Mouse (Mus musculus): Measurements from ENCODE around the gene Slc22a23. TPM values are rescaled to one million over a fixed set of nuclear protein-coding genes. Genes with fewer than 3 reads are reported as not detected.
A peak's percentile ranks its signal among the peaks of the same experiment; 100 is the strongest.

Slc22a23 gene
- polyA plus RNA-seq, 1 experiment from 2014 or later, result 5.5 TPM

DNA sequence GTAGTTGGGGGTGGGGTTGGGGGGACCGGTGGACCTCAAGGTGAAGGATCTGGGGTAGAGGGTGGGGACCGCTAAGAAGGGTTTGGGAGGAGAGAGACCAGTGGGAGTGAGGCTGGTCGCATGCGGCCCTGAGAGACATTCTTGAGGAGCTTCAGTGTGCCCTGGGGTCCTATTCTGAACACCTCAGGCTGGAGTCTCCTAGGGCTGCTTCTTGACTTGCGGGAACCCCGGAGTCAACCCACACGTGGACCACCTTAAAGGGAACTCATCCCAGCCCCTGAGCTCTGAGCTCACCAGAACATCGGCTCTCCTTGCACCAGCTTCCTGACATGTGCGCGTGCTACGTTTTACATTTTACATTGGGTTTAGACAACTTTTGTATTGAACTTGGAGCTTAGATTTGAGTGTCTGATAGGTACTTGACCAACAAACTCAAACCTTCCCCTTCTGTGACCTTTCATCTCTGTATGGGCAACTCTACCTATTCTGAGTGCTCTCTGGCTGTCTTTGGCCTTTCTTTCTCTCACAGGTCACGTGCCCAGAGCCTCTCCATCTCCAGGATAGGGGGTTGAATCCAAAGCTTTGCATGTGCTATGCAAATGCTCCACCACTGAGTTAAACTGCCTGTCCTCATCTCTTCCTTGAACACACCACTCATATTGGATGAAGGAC is 181.5 kb downstream of the Slc22a23 start:
- 40% methylated on average over 12 of the region's 12 CpGs for WGBS
- Histone ChIP-seq H3K4me1 (peaks cover 12% of the 10 kb centered on the region), H3K9ac (peak overlapping the region; percentile 68), H3K36me3 (peaks cover 7% of the 10 kb centered on the region), H3K4me2 (replicated peaks) (peak overlapping the region; percentile 62), H3K27ac (peak overlapping the region; percentile 92), H3K27me3 (no peaks in the 10 kb centered on the region), H3K4me3 (peak overlapping the region; percentile 75), H3K9me3 (no peaks in the 10 kb centered on the region)
- peak; percentile 76 for ATAC-seq (ENCODE audit: insufficient number of reproducible peaks, insufficient read depth, low FRiP score, low TSS enrichment)

DNA sequence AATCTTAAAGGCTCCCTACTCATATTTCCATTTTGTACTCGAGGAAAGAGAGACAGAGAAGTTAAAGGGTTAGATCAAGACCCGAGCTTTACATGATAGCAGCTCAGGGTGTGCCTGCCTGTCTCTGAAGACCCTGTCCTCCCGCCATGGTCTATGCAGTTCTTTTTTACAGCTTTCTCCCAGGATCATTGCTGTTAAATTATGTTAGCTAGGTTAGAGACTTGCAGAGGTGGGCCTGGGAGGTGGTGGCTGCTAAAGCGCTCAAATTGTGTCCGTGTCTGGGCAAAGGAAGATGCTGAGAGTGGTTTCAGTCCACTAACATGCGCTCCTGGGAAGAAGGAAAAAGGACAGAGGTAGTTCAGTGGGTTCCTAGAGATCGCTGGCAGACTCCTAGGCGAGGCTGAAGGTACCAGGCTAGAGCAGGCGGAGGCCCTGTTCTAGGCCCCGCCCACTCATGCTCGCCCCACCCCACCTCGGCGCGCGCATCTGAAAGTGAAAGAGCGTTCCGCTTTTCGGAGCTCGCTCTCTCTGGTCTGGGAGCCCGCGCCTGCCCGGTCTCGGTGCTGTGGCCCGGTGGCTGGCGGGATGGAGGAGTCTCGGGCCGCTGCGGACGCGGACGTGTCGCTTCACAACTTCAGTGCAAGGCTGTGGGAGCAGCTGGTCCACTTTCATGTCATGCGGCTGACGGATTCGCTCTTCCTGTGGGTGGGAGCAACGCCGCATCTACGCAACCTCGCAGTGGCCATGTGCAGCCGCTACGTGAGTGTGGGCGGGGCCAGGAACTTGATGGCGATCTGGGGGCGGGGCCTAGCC is 182.3 kb downstream of the Slc22a23 start, which contains the start of gene Psmg4:
TSS of gene Psmg4 (plus strand) at position 474 of the 813 bp plus-strand sequence.
- 3% methylated on average over 44 of the region's 44 CpGs for WGBS
- peak; percentile 90 for ATAC-seq (ENCODE audit: insufficient number of reproducible peaks, insufficient read depth, low FRiP score, low TSS enrichment)
- Histone ChIP-seq H3K27ac (peak within 1 kb of the TSS; percentile 92), H3K4me2 (replicated peaks) (peak within 1 kb of the TSS; percentile 62), H3K4me3 (peak within 1 kb of the TSS; percentile 75), H3K27me3 (no peaks in the 10 kb centered on the region), H3K9ac (peak within 1 kb of the TSS; percentile 68), H3K9me3 (no peaks in the 10 kb centered on the region), H3K36me3 (peaks cover 7% of the 10 kb centered on the region), H3K4me1 (peaks cover 12% of the 10 kb centered on the region)

DNA sequence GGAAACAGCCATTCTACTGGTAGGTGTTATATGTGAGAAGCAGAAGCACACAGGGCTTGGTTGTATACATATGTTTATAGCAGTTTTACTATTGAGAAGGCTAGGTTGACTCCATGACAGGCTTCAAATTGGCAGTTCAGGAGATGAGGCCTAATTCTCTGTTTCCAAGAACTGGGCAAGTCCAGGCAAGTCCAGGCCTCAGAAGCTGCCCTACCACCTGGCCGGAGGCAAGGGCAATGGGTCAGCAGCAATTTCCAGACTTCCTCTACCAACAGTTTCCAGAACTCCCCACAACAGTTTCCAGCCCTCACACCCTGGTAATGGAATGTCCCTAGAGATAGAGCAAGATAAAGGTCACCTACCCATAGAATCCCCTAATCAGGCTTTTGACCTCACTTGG is 185.1 kb downstream of the Slc22a23 start:
- Histone ChIP-seq H3K4me2 (replicated peaks) (no peak overlapping the region), H3K36me3 (no peaks in the 10 kb centered on the region), H3K9me3 (no peaks in the 10 kb centered on the region), H3K27me3 (no peaks in the 10 kb centered on the region), H3K27ac (no peak overlapping the region), H3K9ac (no peak overlapping the region), H3K4me3 (no peak overlapping the region), H3K4me1 (peaks cover 12% of the 10 kb centered on the region)
- no peak for ATAC-seq (ENCODE audit: insufficient number of reproducible peaks, insufficient read depth, low FRiP score, low TSS enrichment)
- WGBS, result 64% methylated on average over 1 of the region's 1 CpGs

DNA sequence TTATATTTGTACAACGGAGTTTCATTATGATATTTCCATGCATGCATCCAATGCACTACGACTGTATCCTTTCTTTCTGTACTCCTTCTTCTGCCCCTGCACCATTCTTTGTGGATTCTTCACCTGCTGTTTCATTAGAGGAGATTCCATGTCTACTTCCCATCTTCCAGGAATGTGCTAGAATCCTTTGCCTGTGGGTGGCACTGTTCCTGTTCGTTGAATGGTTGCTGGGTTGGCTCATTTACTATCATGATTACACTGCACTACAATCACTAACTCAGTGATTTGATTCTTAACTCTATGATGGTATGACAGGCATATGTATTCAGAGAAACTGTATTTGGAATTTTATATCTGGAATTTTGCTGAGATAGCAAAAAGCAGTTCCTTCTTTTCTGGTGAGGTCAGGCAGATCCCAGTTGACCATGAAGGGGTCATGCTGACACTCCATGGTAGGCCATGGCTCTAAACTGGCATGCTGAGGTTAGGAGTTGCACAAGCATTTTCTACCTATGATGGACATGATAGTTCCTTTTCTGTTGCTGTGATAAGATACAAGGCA is 187.3 kb downstream of the Slc22a23 start:
- Histone ChIP-seq H3K4me1 (peaks cover 8% of the 10 kb centered on the region), H3K4me2 (replicated peaks) (no peak overlapping the region), H3K9ac (no peak overlapping the region), H3K36me3 (no peaks in the 10 kb centered on the region), H3K27ac (no peak overlapping the region), H3K4me3 (no peak overlapping the region), H3K27me3 (no peaks in the 10 kb centered on the region), H3K9me3 (no peaks in the 10 kb centered on the region)
- 93% methylated on average over 3 of the region's 3 CpGs for WGBS
- no peak for ATAC-seq (ENCODE audit: insufficient number of reproducible peaks, insufficient read depth, low FRiP score, low TSS enrichment)

DNA sequence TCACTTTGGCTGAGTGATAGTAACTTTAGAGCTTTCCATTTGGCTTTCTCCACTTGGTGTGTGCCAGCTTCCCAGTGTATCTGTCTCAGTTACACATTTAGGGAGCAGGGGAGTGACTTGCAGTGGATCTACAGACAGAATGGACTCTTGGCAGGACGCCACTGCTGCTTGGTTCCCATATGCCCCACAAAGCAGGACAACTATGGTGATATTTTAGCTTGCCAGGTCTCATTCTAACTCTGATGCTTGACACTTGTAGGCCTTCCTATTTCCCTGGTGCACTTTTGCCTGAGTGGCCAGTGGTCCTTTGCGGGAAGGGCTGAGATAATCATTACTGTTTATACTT is 188.2 kb downstream of the Slc22a23 start:
- H3K9ac ChIP-seq, result no peak overlapping the region
- H3K36me3 ChIP-seq, result no peaks in the 10 kb centered on the region
- H3K4me1 ChIP-seq, result peaks cover 3% of the 10 kb centered on the region; the same call in 1 of the 2 replicates
- H3K9me3 ChIP-seq, result no peaks in the 10 kb centered on the region
- no peaks in the 10 kb centered on the region for H3K27me3 ChIP-seq
- H3K4me3 ChIP-seq, result no peak overlapping the region
- no peak for ATAC-seq (ENCODE audit: insufficient number of reproducible peaks, insufficient read depth, low FRiP score, low TSS enrichment)
- H3K27ac ChIP-seq, result peak overlapping the region; percentile 76
- H3K4me2 ChIP-seq (replicated peaks), result no peak overlapping the region
- WGBS, result 72% methylated on average over 2 of the region's 2 CpGs

DNA sequence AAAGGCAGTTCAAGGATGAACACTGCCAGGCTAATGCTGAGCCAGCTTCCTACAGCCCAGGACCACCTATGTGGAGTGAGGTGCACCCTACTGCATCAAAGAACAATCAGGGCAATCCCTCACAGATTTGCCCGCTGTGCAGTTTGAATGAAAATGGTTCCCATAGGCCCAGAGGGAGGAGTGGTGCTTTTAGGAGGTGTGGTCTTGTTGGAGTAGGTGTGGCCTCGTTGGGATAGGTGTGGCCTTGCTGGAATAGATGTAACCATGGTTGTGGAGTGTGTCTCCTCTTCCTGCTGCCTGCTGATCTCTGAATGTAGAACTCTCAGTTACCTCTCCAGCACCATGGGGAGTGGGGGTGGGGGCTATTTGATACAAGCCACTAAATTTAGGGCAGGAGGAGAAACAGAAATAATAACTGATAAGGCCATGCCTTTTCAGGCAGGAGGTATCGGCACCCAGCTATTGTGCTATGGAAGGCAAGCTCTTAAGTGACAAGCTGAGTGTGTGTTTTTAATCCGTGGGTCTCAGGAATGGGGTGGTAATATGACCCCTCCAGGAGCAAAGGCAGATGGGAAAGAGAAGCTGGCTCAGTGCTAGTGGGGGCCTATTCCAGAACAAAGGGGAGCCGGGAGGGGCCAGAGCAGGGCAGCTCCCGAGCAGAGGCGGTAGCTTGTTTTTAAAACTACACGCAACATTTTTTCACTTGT is 188.7 kb downstream of the Slc22a23 start:
- H3K4me2 ChIP-seq (replicated peaks), result no peak overlapping the region
- peak; percentile 54; the same call in 1 of the 2 replicates for ATAC-seq (ENCODE audit: insufficient number of reproducible peaks, insufficient read depth, low FRiP score, low TSS enrichment)
- peak overlapping the region; percentile 76 for H3K27ac ChIP-seq
- no peak overlapping the region for H3K9ac ChIP-seq
- WGBS, result 42% methylated on average over 8 of the region's 8 CpGs
- no peaks in the 10 kb centered on the region for H3K9me3 ChIP-seq
- H3K4me3 ChIP-seq, result no peak overlapping the region
- peaks cover 3% of the 10 kb centered on the region; the same call in 1 of the 2 replicates for H3K4me1 ChIP-seq
- no peaks in the 10 kb centered on the region for H3K36me3 ChIP-seq
- no peaks in the 10 kb centered on the region for H3K27me3 ChIP-seq

DNA sequence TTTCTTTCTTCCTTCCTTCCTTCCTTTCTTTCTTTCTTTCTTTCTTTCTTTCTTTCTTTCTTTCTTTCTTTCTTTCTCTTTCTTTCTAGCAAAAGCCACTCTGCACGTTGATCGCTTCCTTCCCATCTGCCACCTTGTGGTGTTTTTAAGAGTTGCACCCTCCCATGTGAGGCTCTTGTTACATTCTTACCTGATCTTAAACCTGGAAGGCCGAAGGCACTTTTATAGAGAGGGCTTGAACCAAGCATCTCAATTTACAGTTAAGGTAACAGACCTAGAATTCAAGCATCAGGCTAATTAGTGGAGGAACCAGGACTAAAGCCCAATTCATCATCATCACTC is 190.1 kb downstream of the Slc22a23 start:
- Histone ChIP-seq H3K36me3 (no peaks in the 10 kb centered on the region), H3K4me3 (no peak overlapping the region), H3K4me2 (replicated peaks) (peak overlapping the region; percentile 25; the same call in 1 of the 2 replicates), H3K9me3 (no peaks in the 10 kb centered on the region), H3K27me3 (no peaks in the 10 kb centered on the region), H3K27ac (0 out of 2 replicates have a peak overlapping the region, but pooled peaks have one; percentile 61), H3K9ac (no peak overlapping the region), H3K4me1 (peaks cover 11% of the 10 kb centered on the region; the same call in 1 of the 2 replicates)
- 34% methylated on average over 3 of the region's 3 CpGs for WGBS
- ATAC-seq (ENCODE audit: insufficient number of reproducible peaks, insufficient read depth, low FRiP score, low TSS enrichment), result no peak

DNA sequence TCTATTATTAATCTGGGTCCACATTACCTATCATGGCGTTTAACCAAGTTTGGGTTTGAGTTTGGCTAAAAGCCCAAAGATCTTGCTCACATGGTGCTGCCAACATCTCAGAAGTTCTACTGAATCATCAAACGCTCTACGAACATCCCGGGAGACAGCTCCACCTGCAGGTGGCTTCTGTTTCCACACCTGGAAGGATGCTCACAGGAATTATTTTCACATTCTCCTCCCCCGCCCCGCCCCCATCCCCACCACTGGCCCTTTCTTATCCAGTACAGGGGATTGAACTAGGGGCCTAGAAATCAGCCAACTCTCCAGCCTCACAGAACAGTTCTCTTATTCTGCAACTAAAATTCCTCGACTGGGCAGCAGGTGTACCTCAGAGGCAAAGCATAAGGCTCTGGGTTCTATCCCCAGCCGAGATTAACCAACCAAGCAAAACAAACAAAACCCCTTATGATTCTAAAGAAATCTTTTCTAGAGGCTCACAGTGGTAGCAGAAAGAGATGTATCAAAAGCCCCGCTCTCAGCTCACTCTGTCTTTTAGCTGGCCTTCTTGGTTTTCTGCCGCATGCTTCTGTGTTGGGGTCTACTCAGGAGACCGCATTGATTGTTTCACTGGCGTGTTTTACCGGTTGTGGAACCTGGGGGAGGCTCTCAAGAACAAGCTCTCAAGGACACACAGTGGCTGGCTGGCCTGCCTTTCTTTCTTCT is 190.6 kb downstream of the Slc22a23 start:
- no peak for ATAC-seq (ENCODE audit: insufficient number of reproducible peaks, insufficient read depth, low FRiP score, low TSS enrichment)
- peak overlapping the region; percentile 25; the same call in 1 of the 2 replicates for H3K4me2 ChIP-seq (replicated peaks)
- H3K9me3 ChIP-seq, result no peaks in the 10 kb centered on the region
- 51% methylated on average over 13 of the region's 13 CpGs for WGBS
- no peaks in the 10 kb centered on the region for H3K27me3 ChIP-seq
- peaks cover 16% of the 10 kb centered on the region for H3K4me1 ChIP-seq
- H3K9ac ChIP-seq, result no peak overlapping the region
- no peak overlapping the region for H3K4me3 ChIP-seq
- no peaks in the 10 kb centered on the region for H3K36me3 ChIP-seq
- H3K27ac ChIP-seq, result peak overlapping the region; percentile 61

DNA sequence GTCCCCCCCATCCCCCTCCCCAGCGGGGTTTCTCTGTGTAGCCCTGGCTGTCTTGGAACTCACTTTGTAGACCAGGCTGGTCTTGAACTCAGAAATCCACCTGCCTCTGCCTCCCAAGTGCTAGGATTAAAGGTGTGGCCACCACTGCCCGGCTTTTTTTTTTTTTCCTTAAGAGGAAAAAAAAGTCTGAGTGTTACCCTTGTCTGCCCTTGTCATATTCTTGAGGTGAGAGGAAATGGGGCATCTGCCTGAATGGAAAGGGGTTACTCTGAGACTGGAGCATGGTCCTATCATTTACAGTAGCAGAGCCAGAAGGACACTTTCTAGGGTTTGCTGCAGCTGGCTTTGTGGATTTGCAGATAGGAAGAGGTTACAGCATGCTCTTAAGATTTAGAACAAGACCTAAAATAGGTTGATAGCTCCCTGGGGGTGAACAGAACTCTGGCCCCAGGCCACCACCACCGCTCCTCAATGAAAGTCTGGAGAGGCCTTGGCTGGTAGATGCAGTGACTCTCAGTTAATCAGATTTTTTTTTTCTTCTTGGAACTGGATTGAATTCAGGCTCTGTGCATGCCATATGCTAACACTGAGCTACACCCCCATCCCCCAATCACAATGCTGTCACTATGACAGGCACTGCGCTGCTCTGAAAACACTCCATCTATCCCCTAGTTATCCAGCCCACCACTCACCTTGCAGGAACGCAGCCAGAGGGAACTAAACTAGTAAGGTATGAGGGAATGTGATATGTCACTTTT is 191.5 kb downstream of the Slc22a23 start:
- peaks cover 20% of the 10 kb centered on the region for H3K4me1 ChIP-seq
- ATAC-seq (ENCODE audit: insufficient number of reproducible peaks, insufficient read depth, low FRiP score, low TSS enrichment), result no peak
- H3K27me3 ChIP-seq, result no peaks in the 10 kb centered on the region
- no peak overlapping the region for H3K4me2 ChIP-seq (replicated peaks)
- H3K27ac ChIP-seq, result no peak overlapping the region
- H3K36me3 ChIP-seq, result no peaks in the 10 kb centered on the region
- 79% methylated on average over 4 of the region's 5 CpGs for WGBS
- no peak overlapping the region for H3K9ac ChIP-seq
- H3K9me3 ChIP-seq, result no peaks in the 10 kb centered on the region
- H3K4me3 ChIP-seq, result no peak overlapping the region

DNA sequence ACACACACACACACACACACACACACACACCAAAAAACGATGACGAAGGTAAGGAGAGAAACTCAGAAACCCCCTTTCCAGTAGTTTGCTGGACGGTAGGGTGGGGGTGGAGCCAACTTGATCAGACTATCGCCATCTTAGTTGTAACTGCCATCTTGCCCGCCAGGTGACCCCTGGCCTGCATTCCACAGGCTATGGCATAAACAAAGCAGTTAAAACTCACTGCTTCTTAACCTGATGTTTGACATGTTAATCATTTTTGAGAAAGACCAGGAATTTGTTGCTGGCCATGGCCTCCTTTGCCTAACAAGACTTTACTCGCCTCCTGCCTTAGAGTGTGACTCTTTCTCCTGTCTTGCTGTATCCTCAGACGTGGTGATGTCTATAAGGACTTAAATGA is 192.3 kb downstream of the Slc22a23 start:
- Histone ChIP-seq H3K9ac (no peak overlapping the region), H3K27me3 (no peaks in the 10 kb centered on the region), H3K36me3 (no peaks in the 10 kb centered on the region), H3K4me3 (no peak overlapping the region), H3K4me2 (replicated peaks) (no peak overlapping the region), H3K4me1 (peaks cover 20% of the 10 kb centered on the region), H3K9me3 (no peaks in the 10 kb centered on the region), H3K27ac (no peak overlapping the region)
- WGBS, result 52% methylated on average over 7 of the region's 7 CpGs
- no peak for ATAC-seq (ENCODE audit: insufficient number of reproducible peaks, insufficient read depth, low FRiP score, low TSS enrichment)

Measured in embryonic facial prominence, embryonic 12.5 days (tissue).